Mouse (Mus musculus): ENCODE results near the gene Gm20894.
"Not testable (repeated sequence)": the region's sequence is repeated elsewhere in the genome, so short reads cannot be mapped to it uniquely, and the experiment has no call there.

Gm20894 gene

DNA sequence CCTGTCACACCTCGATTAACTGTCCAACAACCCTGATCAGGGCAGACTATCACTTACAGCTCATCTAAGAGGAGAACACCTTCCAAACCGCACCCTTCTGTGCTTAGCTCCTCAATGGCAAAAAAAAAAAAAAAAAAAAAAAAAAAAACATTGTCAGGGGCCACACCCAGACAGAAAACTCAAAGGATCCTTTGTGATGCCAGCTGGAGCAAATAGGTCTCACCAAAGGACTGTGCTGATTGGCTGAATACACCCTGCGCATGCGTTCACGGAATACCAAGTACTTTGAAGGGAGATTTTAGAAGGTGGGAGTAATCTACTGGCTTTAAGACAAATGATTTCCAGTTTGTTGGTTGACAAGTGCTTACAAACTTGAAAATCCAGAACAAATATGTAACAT, at the start of gene Gm20894:
Gene Gm20894, minus strand, starts transcription at position 101 of the 400 bp plus-strand sequence.
- DNase-seq (ENCODE audit: low spot score) = not testable (repeated sequence)
